Mouse (Mus musculus) thymus, adult 18-20 months (tissue): ENCODE data around the gene Uso1.

Source experiments
- DNase-seq, 2 experiments: peaks; one replicate each; pipeline ENCODE4 v3.0.0; 2022; ENCODE audit warnings: mixed read lengths in 2 of 2

Gene Uso1

DNA sequence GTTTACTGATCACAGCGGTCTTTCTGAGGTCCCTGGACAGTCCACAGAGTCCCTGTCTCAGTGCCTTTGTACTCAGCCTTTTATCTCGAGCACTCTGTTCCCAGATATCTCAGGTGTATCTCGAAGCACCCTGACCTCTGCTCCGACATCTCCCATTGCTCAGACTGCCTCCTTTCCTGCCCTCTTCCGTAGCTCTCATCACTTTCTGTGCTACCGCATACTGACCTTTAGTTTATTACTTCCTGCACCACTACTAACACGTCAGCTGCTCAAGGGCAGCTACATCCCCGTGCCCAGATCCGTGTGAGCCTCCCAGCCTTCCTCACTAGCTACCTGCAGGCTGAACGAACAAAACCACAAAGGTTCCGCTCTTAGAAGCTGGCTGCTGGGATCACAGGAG, 110.9 kb downstream of the Uso1 start:
- no peak for DNase-seq

DNA sequence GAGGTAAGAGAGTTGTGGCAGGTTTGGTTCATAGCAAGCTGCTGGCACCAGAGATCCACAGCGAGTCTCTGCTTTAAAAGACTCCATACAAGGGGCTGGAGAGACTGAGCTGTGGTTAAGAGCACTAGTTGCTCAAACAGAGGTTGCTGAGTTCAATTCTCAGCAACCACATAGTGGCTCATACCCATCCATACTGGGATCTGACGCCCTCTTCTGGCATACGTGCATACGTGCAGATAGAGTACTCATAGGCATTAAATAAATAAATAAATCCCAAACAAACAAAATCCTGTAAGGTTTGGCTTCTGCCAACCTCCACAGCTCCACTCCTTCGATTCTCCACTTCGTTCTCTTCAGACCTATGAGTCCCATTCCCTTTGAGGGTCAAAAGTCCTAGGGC, 114.3 kb downstream of the Uso1 start:
- DNase-seq: no peak
